Mouse (Mus musculus) neutrophil, adult 5-6 weeks (primary cell): ENCODE measurements around the gene Rsph10b. TPM values are rescaled to one million over a fixed set of nuclear protein-coding genes. Genes with fewer than 3 reads are reported as not detected.

Source experiments
- ATAC-seq: fragments of 151-379, 151-347 bp; 2 replicates; pipeline ENCODE4 v1.8.0; 2017; ENCODE audit warnings: mild to moderate bottlenecking, moderate TSS enrichment; ENCODE audit not compliant: insufficient number of reproducible peaks, poor library complexity, low FRiP score, severe bottlenecking; ENCODE audit errors: extremely low read depth
- total RNA-seq: library from RNA; stranded (forward); fragments of 200-1000 nt; gene quantifications from 2 replicates; pipeline ENCODE4 v1.2.3, GENCODE M21; 2017

Rsph10b gene
- total RNA-seq: 3.7 and 5.4 TPM in 2 replicates

- no peak for ATAC-seq
These were observed at the start of gene Rsph10b for GRCm38 (mm10) chr5:143932831-143933230. Gene Rsph10b (plus strand): TSS chr5:143933035.

DNA sequence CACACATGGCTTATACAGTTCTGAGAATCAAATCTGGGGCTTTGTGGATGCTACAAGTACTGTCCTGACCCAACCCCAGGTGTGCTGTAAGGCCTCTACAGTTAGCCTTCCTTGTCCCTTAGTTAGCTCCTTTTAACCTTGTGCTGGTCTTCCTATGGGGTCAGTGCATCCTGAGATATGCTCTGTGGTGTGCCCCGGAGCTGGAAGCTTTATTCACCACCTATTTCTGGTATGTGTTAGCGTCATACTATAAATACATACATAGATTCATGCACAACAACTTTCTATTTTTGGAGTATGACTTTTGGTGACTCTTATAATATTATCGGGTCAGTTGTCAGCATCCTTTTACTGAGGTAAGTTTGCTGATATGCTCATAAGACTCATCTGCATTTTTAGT lies 47.6 kb upstream of the Rsph10b start:
- no peak for ATAC-seq

GRCm38 (mm10) chr5:143890741-143891140 lies 42.1 kb upstream of the Rsph10b start:
- ATAC-seq: no peak

GRCm38 (mm10) chr5:143892255-143892886 lies 40.5 kb upstream of the Rsph10b start:
- ATAC-seq: no peak

- ATAC-seq: no peak
These were observed 39.4 kb upstream of the Rsph10b start for GRCm38 (mm10) chr5:143893396-143893795.

DNA sequence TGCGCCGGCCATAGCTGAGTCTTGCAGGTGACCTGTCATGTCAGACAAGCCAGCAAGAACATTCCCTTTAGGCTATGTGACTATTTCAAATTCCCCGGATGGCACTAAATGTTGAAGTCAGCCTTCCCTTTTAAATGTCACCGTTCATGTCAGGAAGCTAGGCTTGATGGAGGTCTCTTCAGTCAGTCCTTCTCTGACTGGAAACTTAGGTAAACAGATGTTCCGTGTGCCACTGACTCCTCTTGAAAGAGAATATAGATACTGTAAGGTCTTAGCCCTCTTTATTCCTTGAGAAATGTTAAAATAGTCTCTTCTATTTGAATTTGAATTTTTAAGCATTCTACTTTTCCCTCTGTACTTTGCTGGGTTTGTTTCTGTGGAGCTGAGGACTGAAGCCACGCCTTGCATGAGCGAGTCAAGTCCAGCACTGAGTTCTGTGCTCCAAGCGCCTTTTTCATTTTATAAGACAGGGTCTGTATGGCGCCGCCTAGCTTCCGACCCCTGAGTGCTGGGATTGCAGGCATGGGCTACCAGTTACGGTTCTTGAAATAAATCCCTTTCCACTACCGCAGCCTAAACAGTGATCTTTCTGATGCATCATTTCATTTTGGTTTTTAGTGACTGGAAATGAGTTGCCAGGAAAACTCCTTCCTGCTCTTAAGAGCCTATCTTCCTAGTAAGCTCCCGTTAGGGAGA lies 35.1 kb upstream of the Rsph10b start, which contains the start of gene Ankrd61:
TSS of gene Ankrd61 (minus strand) at position 51 of the 696 bp plus-strand sequence.
- no peak for ATAC-seq

DNA sequence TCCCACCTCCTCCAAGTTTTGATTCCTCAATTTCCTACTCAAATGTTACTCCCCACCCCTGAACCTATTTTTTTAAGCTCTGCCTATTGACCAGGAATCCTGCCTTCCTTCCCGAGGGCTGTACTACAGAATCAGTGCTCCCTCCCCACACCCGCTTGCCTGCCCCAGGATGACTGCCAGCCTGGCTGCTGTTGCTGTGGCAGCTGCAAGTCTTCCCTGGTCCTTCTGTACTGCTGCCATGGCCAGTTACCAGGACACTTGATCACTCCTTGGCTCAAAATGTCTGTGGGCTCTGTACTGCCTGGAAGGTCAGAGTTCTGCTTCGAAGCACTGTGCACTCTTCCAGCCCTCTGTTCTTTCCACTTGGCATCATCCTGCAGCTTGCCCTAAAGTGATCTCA lies 30.7 kb upstream of the Rsph10b start:
- no peak for ATAC-seq

DNA sequence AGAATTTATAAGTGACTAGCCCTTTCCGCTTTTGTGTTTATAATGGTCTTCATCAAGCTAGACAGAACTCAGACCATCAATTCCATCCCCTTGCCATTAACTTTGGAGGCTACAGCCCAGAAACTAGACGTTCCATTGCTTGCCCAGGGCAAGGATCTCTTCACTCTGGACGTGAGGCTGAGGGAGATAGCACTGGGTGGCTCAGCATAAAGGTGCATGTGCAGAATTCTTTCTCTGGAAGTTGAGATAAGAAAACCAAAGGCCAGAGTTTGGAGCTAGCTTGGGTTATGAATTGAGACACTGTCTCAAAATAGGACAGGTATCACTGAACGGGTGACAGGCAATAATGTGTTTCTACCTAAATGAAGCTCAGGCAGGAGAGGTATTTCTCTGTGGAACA lies 29.0 kb upstream of the Rsph10b start:
- no peak for ATAC-seq

DNA sequence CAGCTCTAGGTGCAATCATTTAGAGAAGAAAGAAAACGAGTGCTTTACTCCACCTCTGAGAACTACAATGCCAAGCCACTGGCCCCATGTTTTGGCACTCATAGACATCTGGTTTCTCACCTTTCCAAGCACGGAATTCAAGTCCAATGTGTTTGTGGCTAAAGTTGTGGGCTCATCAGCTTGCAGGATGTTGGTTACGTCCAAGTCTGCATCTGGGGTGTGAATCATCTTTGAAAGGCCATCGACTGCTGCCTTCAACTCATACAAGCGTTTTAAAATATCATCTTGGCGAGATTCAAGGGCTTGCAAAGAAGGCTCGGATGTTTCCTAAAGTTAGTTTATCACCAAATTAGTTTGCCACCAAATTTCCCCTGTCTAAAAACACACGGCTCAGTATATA lies 26.4 kb upstream of the Rsph10b start:
- ATAC-seq: no peak

DNA sequence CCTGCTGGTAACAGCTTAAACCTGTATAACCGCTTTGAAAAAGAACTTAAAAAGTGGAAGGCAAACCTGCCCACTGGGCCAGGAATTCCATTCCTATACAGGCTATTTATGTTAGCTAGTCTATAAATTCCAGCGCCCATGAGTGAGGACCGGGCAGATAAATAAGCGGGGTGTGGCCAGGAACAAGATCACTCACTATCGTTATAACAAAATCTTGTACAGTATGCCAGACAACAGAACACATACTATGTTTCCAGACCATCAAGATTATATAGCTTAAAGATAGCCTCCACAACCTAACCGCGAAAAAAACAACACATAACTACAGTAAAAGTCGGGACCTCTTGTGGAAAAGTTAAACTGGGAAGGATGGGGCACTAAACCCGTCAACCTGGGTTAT lies 23.9 kb upstream of the Rsph10b start:
- no peak for ATAC-seq

DNA sequence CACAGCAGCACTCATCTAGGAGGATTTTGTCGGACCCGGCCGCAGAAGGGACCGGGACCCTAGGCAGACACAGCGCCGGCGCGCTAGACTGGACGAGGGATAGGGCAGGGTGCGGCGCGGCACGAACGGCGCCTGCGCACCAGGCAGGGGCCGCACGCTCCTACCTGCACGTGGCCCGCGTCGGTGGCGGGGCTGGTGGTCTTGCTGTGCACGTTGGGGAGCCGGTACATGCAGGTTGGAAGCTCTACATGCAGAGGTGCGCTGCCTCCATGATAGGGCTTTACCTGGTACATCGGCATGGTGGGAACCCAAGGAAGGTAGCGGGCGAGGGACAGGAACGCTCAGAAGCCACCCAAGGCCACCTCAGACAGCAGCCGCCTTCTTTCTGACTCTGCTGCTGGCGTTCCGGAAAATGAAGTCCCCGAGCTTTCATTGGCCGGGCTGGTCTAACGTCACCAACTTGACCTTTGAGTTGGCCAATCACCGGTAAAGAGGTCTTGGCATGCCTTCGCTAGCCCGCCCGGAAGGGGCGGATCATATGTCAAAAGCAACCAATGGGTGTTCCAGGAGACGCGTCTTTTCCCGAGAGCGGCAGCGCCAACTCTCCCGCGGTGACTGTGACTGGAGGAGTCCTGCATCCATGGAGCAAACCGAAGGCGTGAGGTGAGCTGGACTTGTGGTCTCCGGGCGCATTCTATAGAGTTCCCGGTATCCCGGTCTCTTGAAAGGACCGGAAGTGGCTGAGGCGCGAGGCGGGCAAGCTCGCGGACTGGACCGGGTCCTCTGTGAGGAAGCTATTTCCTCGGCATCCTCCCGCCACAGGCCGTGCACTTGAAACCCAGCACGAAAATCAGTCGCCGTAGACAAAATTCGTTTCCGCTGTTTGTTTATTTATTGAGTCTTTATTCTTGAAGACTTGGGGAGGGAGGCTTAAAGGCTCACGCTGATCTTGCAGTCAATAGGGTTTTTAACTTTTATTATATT lies 23.1 kb upstream of the Rsph10b start, which contains the start of the genes Aimp2 and Pms2:
TSS of gene Aimp2 (minus strand) at position 431 of the 984 bp plus-strand sequence.
TSS of gene Pms2 (plus strand) at position 548 of the 984 bp plus-strand sequence.
- ATAC-seq: peak; percentile 99

DNA sequence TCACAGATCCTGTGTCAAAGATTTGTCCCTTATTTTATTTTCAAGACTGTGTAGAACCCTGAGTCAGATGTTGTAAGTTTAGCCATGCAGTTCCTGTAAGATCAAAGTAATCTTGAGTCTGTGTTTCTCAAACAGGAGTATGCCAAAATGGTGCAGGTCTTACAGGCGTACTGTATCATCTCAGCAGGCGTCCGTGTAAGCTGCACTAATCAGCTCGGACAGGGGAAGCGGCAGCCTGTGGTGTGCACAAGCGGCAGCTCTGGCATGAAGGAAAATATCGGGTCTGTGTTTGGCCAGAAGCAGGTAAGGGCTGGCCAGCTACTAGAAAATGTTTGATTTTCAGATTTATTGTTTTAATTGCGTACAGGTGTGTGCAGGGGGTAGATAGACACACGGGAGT lies 16.6 kb upstream of the Rsph10b start:
- ATAC-seq: no peak

- ATAC-seq: peak; percentile 48; the same call in 1 of the 2 replicates
These were observed 15.4 kb upstream of the Rsph10b start for GRCm38 (mm10) chr5:143917418-143917817.

GRCm38 (mm10) chr5:143918120-143918519 lies 14.7 kb upstream of the Rsph10b start:
- ATAC-seq: no peak

DNA sequence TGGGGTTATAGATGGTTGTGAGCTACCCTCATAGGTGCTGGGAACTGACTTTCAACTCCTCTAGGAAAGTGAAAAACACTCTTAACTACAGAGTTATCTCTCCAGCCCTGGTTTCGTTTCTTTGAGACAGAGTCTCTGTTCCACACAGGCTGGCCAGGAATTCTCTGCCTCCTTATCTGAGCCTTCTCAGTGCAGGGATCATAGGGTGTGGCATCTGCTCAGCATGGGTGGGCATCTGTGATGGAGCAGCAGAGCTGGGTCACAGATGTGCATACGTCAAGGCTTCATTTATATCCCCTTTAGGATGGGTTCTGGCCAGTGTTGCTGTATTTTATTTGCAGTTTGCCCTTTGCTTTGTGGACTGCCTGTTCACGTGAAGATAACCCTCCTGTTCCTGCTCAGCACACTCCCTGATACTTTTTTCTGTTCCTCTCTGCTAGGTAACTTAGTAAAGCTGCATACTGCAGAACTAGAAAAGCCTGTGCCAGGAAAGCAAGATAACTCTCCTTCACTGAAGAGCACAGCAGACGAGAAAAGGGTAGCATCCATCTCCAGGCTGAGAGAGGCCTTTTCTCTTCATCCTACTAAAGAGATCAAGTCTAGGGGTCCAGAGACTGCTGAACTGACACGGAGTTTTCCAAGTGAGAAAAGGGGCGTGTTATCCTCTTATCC lies 7.9 kb upstream of the Rsph10b start:
- ATAC-seq: no peak

GRCm38 (mm10) chr5:143927875-143928274 lies 5.0 kb upstream of the Rsph10b start, which contains the start of gene Gm42421:
Gene Gm42421 (plus strand): TSS chr5:143928175.
- no peak for ATAC-seq

DNA sequence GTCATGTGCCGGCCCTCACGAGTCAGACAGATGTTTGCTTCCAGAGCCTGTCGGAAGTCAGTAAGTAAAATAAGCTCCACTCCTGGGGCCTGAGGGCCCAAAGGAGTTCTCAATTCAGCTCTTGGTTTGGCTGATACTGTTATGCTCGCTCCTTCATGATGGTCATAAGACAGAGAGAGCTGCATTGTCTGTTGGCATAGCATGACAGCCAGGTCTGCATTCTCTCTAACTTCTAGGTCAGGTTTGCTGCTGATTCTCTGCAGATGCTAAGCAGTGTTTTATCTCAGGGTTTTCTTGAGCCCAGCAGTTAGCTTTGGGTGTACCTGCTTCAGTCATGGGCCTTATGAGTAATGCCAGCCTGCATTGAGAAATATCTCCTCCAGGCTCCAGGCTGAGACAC lies 3.5 kb upstream of the Rsph10b start:
- no peak for ATAC-seq

DNA sequence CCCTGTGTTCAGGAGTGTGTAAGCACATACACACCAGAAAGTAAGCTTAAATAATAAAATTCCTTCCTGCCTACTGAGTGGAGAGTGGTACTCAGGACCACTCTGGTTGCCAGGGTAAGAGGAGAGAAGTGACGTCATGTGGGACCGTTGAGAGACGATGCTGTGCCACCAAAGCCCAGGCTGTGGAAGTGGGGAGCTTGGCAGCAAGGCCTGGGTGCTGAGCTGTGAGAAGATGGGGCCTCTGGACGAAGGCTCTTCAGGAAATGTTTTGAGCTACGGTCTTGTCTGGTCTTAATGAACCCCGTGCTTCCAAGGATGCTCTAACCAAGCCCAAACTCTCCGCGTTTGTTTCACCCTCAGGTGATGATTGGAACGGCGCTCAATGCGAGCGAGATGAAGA lies 2.2 kb upstream of the Rsph10b start:
- no peak for ATAC-seq
